Mouse (Mus musculus): ENCODE measurements around the gene Icosl.
"Not testable (repeated sequence)": the region's sequence is repeated elsewhere in the genome, so short reads cannot be mapped to it uniquely, and the experiment has no call there.

DNA sequence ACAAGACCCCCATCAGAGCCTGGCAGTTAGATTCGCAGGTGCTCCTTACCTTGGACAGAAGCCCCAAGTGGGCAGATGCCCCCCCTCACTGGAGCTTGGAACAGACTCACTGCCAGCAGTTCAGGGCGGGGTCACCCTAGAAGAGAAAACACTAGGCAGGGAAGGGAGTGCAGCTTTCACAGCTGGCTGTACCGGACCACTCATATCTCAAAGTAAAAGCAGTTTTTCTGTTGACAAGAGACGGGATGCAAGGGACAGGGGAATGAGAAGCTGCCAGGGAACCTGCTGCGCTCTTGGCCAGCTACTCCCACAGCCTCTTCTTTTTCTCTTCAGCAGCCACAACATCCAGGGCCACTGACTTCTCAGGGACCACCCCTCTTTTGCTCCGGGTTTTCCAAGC lies 55.0 kb downstream of the Icosl start:
- not testable (repeated sequence) for TF ChIP-seq CTCF (IDR thresholded peaks at IDR 0.05; ENCODE audit: borderline replicate concordance, insufficient read depth, low read depth, low read length); POLR2A (IDR thresholded peaks at IDR 0.05; ENCODE audit: borderline replicate concordance, insufficient read depth, low read length)

Measured in cerebellum, adult 2 months (tissue).